Mouse (Mus musculus) embryonic stem cell, embryonic (primary cell): ENCODE results near the gene Pnmal1.

Experiments
- CTCF ChIA-PET, 4 experiments: fragments of 300-600 bp in 2 of 4; fragments of 350-600 bp in 2 of 4; sonication (Branson Sonifier 250); formaldehyde crosslinking; loops; one replicate each; lab custom pipeline; 2022; ENCODE audit warnings: inconsistent platforms in 2 of 4; lab: Charles Lee
- POLR2A ChIA-PET, 4 experiments: fragments of 300-600 bp in 2 of 4; fragments of 350-600 bp in 2 of 4; sonication (Branson Sonifier 250); formaldehyde crosslinking; loops; one replicate each; lab custom pipeline; 2022; ENCODE audit warnings: antibody characterized with exemption in 4 of 4, inconsistent platforms in 1 of 4; lab: Charles Lee

The Pnmal1 gene

DNA sequence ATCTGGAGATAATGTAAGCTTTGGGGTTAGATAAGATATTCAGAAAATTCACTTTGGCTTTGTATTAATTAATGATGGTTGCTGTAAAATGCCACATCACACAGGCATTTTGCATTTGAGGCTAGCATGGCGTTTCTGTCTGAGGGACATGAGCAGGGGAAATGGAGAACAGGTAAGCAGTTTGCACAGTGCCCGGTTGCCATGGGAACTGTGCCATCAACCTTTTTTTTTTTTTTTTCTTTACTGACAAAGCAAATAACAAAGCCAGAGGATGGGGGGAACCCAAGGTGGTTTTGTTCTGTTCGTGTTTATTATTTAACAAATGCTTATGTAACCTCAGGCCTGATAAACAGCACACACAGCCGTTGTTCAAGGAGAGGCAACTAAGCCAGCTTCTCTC, 16.6 kb upstream of the Pnmal1 start:
- ChIA-PET POLR2A (interaction anchor here in 1 of 4 experiments (1.9 kb wide), 1 partner anchor 10 kb away, joined by 4 read pairs; no protein-coding TSS in a partner anchor), CTCF (interaction anchor here in 2 of 4 experiments (1.6 to 6.0 kb wide), 2 partner anchors 10 kb away, joined by 3 to 47 read pairs; no protein-coding TSS in a partner anchor)

DNA sequence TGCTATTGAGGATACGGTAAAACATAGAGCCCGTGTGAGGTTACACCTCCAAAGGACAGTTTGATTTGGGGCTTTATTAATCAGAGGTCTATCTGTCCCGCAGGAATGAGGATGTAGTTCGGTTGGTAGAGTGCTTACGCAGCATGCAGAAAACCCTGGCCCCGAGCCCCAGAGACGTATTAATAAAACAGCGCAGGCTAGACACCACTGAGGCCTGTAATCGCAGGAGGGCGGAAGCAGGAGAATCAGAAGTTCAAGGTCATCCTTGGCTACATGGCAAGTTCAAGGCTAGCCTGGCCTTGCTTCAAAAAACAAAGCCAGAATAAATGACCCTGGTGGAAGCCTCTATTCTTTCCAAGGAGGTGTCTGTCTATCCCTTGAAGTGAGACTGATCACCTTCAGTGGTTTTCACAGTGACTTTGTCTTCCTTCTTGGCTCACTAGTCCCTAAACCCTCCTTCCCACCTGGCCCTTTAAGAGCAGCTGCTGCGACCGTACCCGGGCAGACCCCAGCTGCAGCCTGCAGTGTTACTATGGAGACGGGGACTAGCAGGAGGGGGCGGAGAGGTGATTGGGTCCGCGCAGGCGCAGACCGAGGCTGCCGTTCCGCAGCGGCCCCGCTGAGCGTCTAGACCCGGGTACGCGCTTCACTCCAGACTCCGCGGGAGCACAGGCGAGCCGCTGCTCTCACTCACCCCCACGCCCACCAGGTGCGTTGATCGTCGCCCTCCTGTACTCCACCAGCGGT, 15.2 kb upstream of the Pnmal1 start, which contains the start of gene Pnmal2:
Gene Pnmal2, plus strand, starts transcription at position 622 of the 747 bp plus-strand sequence.
- CTCF ChIA-PET: interaction anchor here (0.6 to 6.0 kb wide), 20 partner anchors 9 to 122 kb away, joined by 3 to 47 read pairs (median 3); partner anchors contain the start of genes Gm42372 (in 1 of the 4) and Gng8 (in 1 of the 4)
- POLR2A ChIA-PET: interaction anchor here (0.6 to 2.2 kb wide), 19 partner anchors 9 to 152 kb away, joined by 3 to 12 read pairs (median 4); partner anchors contain the start of gene Pnmal1 (in 1 of the 4)

DNA sequence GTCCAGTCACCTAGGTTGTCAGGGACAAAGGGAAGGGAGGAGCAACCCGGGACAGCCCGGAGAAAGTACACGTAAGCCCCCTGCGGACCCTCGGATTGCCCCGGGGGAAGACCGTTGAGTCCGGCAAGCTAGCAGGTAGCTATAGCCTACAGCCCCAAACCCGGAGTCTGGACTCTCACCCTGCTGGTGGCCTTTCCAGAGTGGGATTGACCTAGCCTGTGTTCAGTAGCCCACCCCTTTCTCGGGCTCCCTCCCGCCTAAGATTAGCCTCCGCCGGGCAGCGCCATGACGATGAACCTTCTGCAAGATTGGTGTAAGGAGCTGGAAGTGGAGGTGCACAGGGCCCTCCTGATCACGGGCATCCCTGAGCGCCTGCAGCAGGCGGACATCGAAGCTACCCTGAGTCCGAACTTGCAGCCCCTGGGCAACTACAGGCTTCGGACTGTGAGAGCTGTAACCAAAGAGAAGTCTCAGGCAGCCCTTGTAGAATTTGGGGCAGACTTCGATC, 14.6 kb upstream of the Pnmal1 start:
- CTCF ChIA-PET: interaction anchor here (0.6 to 6.0 kb wide), 19 partner anchors 8 to 121 kb away, joined by 3 to 47 read pairs (median 4); partner anchors contain the start of gene Gm42372 (in 1 of the 4)
- POLR2A ChIA-PET: interaction anchor here (0.6 to 2.2 kb wide), 20 partner anchors 9 to 153 kb away, joined by 3 to 12 read pairs (median 4); partner anchors contain the start of gene Pnmal1 (in 1 of the 4)

DNA sequence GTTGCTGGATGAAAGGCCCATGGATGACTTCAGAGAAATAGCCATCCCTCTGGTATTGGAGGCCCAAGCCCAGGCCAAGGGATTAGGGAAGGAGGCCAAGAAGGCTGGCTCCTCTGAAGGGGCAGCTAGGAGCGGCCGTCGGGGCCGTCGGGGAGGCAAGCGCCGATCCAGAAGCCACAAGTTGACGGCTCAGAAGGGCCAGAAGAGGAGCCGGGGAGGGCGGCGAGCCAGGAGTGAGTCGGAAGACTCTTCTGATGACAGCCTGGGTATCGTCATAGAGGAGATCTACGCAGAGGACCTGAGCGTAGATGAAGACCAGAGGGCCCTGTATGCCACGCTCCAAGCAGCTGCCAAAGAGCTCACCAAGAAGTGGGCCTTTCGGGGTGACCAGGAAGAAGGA, 14.1 kb upstream of the Pnmal1 start:
- ChIA-PET CTCF (interaction anchor here in 3 of 4 experiments (0.6 to 6.0 kb wide), 13 partner anchors 8 to 111 kb away, joined by 3 to 47 read pairs (median 4); no protein-coding TSS in a partner anchor), POLR2A (interaction anchor here in 3 of 4 experiments (0.9 to 2.2 kb wide), 13 partner anchors 10 to 153 kb away, joined by 3 to 12 read pairs (median 4); partner anchors contain the start of gene Pnmal1 (in 1 of the 3))

DNA sequence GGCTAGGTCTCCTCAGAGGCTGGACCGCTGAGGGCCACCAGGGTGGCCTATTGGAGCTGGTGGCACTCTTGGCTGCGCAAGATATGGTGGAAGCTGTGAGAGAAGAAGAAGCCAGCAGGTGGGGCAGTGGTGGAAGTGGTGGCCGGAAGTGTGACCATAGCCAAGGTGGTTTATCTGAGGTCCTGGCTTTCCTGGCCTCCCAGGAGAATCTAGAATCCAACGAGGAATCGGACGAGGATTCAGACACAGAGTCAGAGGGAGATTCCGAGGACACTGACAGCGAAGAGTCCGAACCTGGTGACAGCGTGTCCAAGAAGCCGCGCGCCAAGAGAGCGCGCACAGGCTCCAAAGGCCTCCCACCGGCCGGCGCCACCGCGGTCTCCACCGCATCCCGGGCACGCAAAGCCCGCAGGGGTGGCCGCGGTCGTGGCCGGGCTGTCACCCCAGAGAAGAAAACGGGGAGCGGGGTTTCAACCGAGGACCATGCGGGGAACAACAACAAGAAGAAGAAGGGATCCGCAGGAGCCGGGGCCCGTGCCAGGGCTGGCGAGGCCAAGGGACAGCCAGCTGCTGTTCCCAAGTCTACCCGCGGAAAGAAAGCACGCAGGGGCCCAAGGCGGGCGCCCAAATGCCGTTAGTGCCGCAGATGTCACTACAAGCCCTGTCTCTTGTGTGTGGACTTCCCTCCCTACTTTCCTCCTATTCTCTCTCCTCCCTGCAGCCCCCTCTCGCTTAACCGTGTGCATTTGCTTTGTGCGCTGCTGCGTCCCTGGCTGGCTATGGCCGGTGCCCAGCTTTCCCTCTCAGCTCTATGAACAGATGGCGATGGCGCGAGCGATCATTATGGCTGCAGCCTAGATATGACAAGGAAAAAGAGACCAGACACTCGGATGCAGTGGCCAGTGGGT, 12.8 kb upstream of the Pnmal1 start:
- ChIA-PET POLR2A (interaction anchor here in 2 of 4 experiments (0.6 to 1.5 kb wide), 4 partner anchors 14 to 105 kb away, joined by 3 to 6 read pairs (median 3); no protein-coding TSS in a partner anchor), CTCF (interaction anchor here in 3 of 4 experiments (0.9 to 6.0 kb wide), 15 partner anchors 10 to 127 kb away, joined by 3 to 47 read pairs (median 4); partner anchors contain the start of gene Psg16 (in 1 of the 3))

DNA sequence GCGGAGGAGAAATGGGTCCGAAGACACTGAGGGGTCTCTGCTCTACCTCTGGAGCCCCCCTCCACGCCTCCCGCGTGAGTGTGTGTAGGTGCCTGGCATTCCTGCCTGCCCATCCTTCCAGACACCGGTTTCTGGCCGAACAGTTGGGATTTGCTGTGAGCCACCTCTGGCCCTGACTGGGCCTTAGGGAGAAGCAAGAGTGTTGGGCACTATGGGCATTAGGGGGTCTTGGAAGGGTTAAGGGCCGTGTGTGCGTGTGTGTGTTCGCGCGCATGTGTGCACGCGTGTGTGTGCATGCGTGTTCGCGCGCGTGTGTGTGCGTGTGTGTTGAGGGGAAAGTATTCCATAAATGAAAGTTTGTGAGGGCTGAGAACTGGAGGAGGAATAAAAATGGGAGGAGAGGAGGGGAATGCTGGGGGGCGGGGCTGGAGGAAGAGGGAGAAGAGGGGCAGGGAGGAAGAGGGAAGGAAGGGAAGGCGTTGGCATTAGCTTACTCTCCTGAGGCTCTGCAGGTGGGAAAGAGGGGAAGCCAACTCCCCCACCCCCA, 12.1 kb upstream of the Pnmal1 start:
- POLR2A ChIA-PET: interaction anchor here in 3 of 4 experiments (0.7 to 4.8 kb wide), 3 partner anchors 20 to 47 kb away, joined by 3 to 24 read pairs (median 4); no protein-coding TSS in a partner anchor
- CTCF ChIA-PET: interaction anchor here in 3 of 4 experiments (0.5 to 6.0 kb wide), 11 partner anchors 8 to 119 kb away, joined by 3 to 47 read pairs (median 4); partner anchors contain the start of gene Gng8 (in 1 of the 3)

DNA sequence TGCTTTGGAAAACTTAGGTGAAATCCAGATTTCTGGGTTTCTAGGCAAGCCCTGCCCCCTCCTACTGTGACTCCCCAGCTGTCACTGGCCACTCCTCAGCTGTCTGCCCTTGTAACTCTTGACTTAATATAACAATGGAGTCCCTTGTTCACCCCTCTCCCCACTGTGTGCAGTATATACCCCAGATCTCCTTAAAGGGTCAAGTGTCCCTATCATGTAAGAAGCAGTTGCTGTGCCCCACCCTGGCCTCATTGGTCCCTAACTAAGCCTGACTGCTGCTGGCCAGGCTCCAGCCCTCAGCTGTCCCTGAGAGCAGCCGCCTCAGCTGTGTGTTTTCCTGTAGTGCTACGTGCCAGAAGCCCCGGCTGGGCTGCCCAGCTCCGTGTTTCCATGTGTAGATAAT, 11.5 kb upstream of the Pnmal1 start:
- POLR2A ChIA-PET: interaction anchor here in 2 of 4 experiments (1.0 to 4.8 kb wide), 2 partner anchors 46 to 47 kb away, joined by 4 to 24 read pairs; no protein-coding TSS in a partner anchor
- CTCF ChIA-PET: interaction anchor here in 3 of 4 experiments (0.5 to 6.0 kb wide), 10 partner anchors 9 to 118 kb away, joined by 3 to 47 read pairs (median 4); partner anchors contain the start of gene Gng8 (in 1 of the 3)

DNA sequence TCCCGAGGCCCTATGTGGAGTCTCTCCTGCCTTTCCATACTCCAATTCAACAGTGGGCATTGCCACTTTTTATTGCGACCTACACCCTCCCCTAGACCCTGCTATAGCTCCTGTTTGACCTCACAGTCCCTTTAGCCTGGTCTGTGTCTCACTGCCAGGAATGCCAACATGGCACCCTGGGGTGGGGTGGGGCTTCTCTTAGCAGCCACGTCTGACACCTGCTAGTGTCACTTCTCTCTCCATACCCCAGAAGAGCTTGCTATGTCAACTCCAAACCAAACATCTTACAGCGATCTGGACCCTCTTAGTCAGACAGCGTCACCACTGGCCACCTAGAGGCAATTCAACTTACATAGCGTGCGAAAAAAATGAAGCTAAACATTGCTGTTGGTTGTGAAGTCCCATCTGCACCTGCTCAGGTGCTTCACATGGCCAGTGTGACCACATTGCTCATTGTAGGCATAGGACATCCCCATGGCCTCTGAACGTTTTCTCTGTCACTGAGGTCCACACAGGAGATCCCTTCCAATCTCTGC, 10.5 kb upstream of the Pnmal1 start:
- CTCF ChIA-PET: interaction anchor here (0.6 to 5.2 kb wide), 12 partner anchors 8 to 138 kb away, joined by 3 to 111 read pairs (median 10); partner anchors contain the start of gene Gng8 (in 1 of the 4)
- POLR2A ChIA-PET: interaction anchor here in 2 of 4 experiments (1.4 to 4.8 kb wide), 2 partner anchors 18 to 46 kb away, joined by 3 to 24 read pairs; no protein-coding TSS in a partner anchor

DNA sequence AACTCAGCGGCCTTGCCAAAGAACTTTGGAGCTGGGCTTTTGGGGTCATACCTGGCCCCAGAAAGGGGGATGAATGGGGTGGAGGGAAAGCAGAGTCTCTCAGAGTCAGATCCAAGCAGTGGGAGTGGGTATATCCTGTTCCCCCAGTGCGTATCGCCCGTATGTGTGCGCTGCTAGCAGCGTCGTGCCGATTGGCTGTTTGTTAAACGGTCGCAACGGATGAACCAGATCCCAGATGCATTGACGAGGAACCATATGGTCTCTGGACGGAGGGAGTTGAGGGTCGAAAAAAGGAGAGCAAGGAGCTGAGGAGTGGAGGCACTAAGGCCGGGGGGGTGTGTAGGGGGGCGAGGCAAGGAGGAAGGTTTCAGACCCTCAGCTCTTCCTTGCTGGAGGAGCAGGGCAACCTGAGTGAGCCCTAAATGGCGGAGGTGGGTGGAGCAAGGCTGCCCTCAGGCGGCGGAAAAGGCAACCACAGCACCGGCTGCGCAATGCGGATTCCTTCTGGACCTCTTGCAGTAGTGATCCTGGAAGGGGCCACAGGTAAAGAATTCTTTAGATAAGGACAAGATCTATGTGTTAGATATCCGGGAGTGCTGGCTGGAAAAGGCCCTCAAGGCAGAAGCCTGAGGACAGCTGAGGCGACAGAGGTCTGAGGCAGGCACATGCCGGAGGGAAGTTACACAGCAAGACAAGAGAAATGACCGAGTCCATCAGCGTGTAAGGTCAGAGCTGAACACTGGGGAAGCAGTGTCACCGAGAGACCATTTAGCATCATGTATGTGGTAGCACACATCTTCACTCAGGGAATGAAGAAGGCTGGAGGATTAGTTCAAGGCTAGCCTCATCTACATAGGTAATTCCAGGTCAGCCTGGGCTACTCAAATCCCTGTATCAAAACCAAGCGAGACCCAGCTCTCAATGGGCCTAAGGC, 9.3 kb upstream of the Pnmal1 start:
- ChIA-PET CTCF (interaction anchor here (0.5 to 5.2 kb wide), 46 partner anchors 10 to 1046 kb away, joined by 3 to 111 read pairs (median 6); partner anchors contain the start of genes Pnmal1 (in 2 of the 4), Calm3 (in 1 of the 4), Dact3 (in 1 of the 4) and Gng8 (in 1 of the 4)), POLR2A (interaction anchor here in 3 of 4 experiments (0.7 to 4.8 kb wide), 16 partner anchors 15 to 1000 kb away, joined by 3 to 24 read pairs (median 4); partner anchors contain the start of gene Gng8 (in 1 of the 3))

DNA sequence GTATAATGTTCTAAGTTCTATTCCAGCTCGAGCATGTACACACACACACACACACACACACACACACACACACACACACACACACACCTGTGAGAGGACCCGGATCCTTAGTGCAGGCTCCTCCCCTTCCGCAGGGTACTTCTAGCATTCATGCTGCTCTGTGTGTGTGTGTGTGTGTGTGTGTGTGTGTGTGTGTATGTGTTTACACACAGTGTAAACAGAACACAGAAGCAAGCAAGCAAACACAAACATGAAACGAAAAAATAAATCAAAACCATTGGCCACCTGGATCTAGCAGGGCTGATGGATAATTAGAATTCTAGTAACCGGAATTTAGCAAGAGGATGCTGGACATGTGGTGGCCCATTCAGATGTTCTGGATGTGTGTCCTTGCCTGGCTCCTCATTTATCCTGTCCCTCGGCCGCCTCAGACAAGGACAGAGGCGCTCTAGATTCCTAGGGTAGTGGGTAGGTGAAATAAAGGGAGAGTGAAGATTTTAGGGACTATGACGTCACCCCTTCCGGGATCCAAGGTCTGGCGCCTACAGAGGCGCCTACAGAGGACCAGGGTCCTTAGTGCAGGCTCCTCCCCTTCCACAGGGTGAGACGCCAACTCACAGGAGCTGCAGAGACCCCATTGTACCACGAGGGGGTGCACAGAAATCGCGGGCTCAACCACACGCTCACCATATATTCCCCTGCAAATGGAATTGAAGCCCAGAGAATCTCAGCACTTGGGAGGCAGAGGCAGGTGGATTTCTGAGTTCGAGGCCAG, 8.4 kb upstream of the Pnmal1 start:
- ChIA-PET CTCF (interaction anchor here (0.5 to 5.2 kb wide), 51 partner anchors 9 to 262 kb away, joined by 3 to 111 read pairs (median 5); partner anchors contain the start of genes Gng8 (in 2 of the 4), Pnmal1 (in 2 of the 4), Psg16 (in 2 of the 4) and Calm3 (in 1 of the 4)), POLR2A (interaction anchor here in 3 of 4 experiments (0.5 to 4.8 kb wide), 19 partner anchors 9 to 332 kb away, joined by 3 to 24 read pairs (median 4); partner anchors contain the start of gene Gng8 (in 1 of the 3))

DNA sequence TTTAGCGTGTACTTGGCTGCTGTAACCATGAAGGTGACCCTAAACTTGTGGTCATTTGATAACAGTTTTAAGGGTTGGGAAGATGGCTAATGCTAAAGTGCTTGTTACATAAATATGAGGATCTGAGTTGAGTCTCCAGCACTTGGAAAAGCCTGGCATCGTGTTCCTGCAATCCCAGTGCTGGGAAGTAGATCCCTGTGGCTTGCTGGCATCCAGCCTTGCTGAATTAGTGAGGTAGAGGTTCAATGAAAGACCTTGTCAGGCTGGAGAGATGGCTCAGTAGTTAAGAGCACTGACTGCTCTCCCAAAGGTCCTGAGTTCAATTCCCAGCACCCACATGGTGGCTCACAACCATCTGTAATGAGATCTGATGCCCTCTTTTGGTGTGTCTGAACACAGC, 5.7 kb upstream of the Pnmal1 start:
- CTCF ChIA-PET: interaction anchor here in 2 of 4 experiments (0.6 to 4.9 kb wide), 2 partner anchors 48 to 112 kb away, joined by 4 to 111 read pairs; no protein-coding TSS in a partner anchor
- POLR2A ChIA-PET: interaction anchor here in 1 of 4 experiments (0.7 kb wide), 1 partner anchor 100 kb away, joined by 3 read pairs; no protein-coding TSS in a partner anchor

DNA sequence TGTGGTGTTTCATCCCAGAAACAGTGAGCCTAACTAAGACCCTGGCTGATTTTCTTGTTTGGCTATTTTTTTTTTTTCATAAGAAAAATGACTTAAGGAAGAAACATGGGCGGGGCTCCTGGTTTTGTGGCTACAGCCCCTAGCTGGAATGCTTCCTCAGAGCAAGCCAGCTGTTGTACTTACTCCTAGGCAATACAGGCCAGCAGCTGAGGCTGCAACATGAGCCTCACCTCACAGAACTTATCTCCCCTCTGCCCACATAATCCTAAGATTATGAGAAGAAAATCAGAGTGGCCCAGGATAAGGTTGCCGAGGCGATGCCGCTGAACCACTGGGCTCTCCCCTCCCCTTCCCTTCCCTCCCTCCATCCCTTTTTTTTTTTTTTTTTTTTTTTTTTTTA, 3.8 kb upstream of the Pnmal1 start:
- ChIA-PET POLR2A (interaction anchor here in 3 of 4 experiments (0.6 to 0.7 kb wide), 4 partner anchors 32 to 108 kb away, joined by 3 to 5 read pairs (median 4); no protein-coding TSS in a partner anchor), CTCF (interaction anchor here in 3 of 4 experiments (0.5 to 1.2 kb wide), 9 partner anchors 11 to 261 kb away, joined by 3 to 5 read pairs (median 3); no protein-coding TSS in a partner anchor)

DNA sequence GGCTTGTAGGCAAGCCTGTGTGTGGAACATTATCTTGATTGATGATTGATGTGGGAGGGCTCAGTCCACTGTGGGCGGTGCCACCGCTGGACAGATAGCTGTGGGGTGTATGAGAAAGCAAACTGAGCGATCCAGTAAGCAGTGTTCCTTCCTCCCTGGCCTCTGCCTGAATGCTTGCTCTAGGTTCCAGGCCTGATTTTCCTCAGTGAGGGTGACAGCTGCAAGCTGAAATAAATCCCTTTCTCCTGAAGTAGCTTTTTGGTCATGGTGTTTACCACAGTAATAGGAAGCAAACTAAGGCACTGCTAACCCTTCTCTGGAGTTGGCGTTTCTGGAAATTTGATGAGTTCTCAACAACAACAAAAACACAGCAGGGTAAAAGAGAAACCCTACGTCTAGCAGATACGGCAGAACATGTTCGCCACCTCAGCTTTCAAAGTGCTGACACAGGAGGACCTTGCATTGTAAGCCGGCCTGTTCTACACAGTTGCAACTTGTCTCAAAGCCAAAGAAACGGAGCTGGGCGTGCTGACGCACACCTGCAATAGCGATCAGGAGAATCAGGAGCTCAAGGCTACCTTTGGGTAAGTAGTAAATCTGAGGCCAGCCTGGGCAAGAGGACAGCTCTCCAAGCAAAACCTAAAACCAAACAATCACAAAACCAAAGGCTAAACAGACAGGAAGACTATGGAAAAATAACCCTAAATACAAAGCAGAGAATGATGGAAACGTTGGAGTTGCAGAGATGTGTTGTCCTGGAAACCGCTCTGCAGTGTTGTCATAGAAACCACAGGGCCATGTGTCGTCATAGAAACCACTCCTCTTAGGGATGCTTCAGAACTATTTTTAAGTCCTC, 2.8 kb upstream of the Pnmal1 start:
- ChIA-PET POLR2A (interaction anchor here in 2 of 4 experiments (0.6 to 1.0 kb wide), 3 partner anchors 38 to 87 kb away, joined by 3 to 5 read pairs (median 4); no protein-coding TSS in a partner anchor), CTCF (interaction anchor here in 3 of 4 experiments (0.7 to 1.3 kb wide), 7 partner anchors 11 to 118 kb away, joined by 3 to 5 read pairs (median 4); partner anchors contain the start of gene Psg16 (in 1 of the 3))
